Mouse (Mus musculus) liver, postnatal 0 days (tissue): Measurements from ENCODE around the gene Dock9.

Experiments
- CTCF ChIP-seq: sonication (generic); IDR thresholded peaks from 2 replicates; pipeline ENCODE4 v1.5.1; 2016; ENCODE audit warnings: antibody characterized with exemption, low read depth
- EP300 ChIP-seq: IDR thresholded peaks from 2 replicates; pipeline ENCODE4 v1.6.1; 2016; ENCODE audit warnings: antibody characterized with exemption, low read depth, mild to moderate bottlenecking

DNA sequence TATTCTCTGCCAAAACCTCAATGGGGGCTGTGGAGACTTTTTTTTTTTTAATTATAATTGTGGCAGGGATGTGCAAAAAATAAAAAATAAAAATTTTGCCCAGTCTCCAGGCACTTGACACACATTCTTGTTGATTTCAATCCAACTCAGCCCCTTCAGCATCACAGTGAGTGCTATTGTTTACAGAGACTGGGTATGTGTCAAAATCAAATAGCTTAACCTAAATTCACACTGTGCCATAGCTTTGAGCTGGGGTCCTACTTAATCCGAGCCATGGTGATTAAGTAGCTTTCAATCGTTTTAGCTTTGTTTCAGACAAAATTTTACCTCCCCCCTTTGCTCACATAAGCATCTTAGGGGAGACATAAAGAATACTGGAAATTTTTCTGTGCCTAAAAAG, 89.4 kb downstream of the Dock9 start:
- TF ChIP-seq CTCF (no peak), EP300 (no peak)
